Mouse (Mus musculus) liver, embryonic 12.5 days (tissue): ENCODE results near the gene 9530053A07Rik. TPM values are rescaled to one million over a fixed set of nuclear protein-coding genes. Genes with fewer than 3 reads are reported as not detected.
A peak's percentile ranks its signal among the peaks of the same experiment; 100 is the strongest.

Experiments used
- ATAC-seq: fragments of 200-750 bp; cut with Nextera tagmentation; 2 replicates; pipeline ENCODE4 v1.8.0; 2017; ENCODE audit warnings: moderate number of reproducible peaks, mild to moderate bottlenecking, moderate library complexity
- H3K27ac ChIP-seq: fragments of 300-500 bp; sonication (generic); 2 replicates; pipeline ENCODE4 v1.5.1; 2016; ENCODE audit warnings: mild to moderate bottlenecking
- H3K27me3 ChIP-seq: fragments of 300-500 bp; sonication (generic); replicated peaks from 2 replicates; pipeline ENCODE4 v1.6.1; 2016; ENCODE audit warnings: mild to moderate bottlenecking, moderate library complexity
- H3K36me3 ChIP-seq: fragments of 300-500 bp; sonication (generic); 2 replicates; pipeline ENCODE4 v1.6.1; 2016; ENCODE audit warnings: mild to moderate bottlenecking, moderate library complexity
- H3K4me1 ChIP-seq: fragments of 300-500 bp; sonication (generic); 2 replicates; pipeline ENCODE4 v1.6.1; 2016
- H3K4me2 ChIP-seq: fragments of 300-500 bp; sonication (generic); 2 replicates; pipeline ENCODE4 v1.6.1; 2016; ENCODE audit warnings: mild to moderate bottlenecking, moderate library complexity
- H3K4me3 ChIP-seq: fragments of 300-500 bp; sonication (generic); 2 replicates; pipeline ENCODE4 v1.5.1; 2016; ENCODE audit warnings: mild to moderate bottlenecking, moderate library complexity
- H3K9ac ChIP-seq: fragments of 300-500 bp; sonication (generic); 2 replicates; pipeline ENCODE4 v1.6.1; 2016; ENCODE audit warnings: mild to moderate bottlenecking, moderate library complexity
- H3K9me3 ChIP-seq: fragments of 300-500 bp; sonication (generic); replicated peaks from 2 replicates; pipeline ENCODE4 v1.6.1; 2016; ENCODE audit warnings: mild to moderate bottlenecking, moderate library complexity
- WGBS: fragments of 180-500 bp; shearing (Covaris S2); methylation state at CpG from one replicate; pipeline ENCODE4 v1.1.7; 2016; ENCODE audit not compliant: insufficient replicate concordance; 5-methylcytosine and 5-hydroxymethylcytosine counted together
- polyA plus RNA-seq: library from polyadenylated mRNA; unstranded; fragments of >200 nt; fragmentation: Nextera tagmentation; extraction: Ambion mirVana; gene quantifications from 2 replicates; pipeline ENCODE4 v1.2.1, GENCODE M21; 2016

9530053A07Rik gene
- polyA plus RNA-seq, 1 experiment from 2014 or later = 0.01 TPM

GRCm38 (mm10) chr7:28206044-28206600 is 76.9 kb downstream of the 9530053A07Rik start:
- Histone ChIP-seq H3K4me2 (no peak overlapping the region), H3K27me3 (no peaks in the 10 kb centered on the region), H3K9me3 (no peaks in the 10 kb centered on the region), H3K36me3 (no peaks in the 10 kb centered on the region), H3K27ac (no peak overlapping the region), H3K9ac (no peak overlapping the region), H3K4me1 (0 out of 2 replicates have a peak, but pooled peaks cover 9% of the 10 kb centered on the region), H3K4me3 (no peak overlapping the region)
- 54% methylated on average over 4 of the region's 4 CpGs for WGBS
- ATAC-seq = no peak

- Histone ChIP-seq H3K9me3 (no peaks in the 10 kb centered on the region), H3K36me3 (no peaks in the 10 kb centered on the region), H3K27me3 (no peaks in the 10 kb centered on the region), H3K4me3 (peak overlapping the region; percentile 17), H3K27ac (no peak overlapping the region), H3K4me2 (peak overlapping the region; percentile 53), H3K4me1 (0 out of 2 replicates have a peak, but pooled peaks cover 9% of the 10 kb centered on the region), H3K9ac (no peak overlapping the region)
- 23% methylated on average over 12 of the region's 12 CpGs for WGBS
- ATAC-seq = no peak
Measured at GRCm38 (mm10) chr7:28208396-28208987, 79.2 kb downstream of the 9530053A07Rik start.

- 32% methylated on average over 19 of the region's 19 CpGs for WGBS
- H3K4me3 ChIP-seq = peak overlapping the region; percentile 17
Measured at GRCm38 (mm10) chr7:28208988-28209508, 79.8 kb downstream of the 9530053A07Rik start.

GRCm38 (mm10) chr7:28210731-28211130 is 81.5 kb downstream of the 9530053A07Rik start:
- Histone ChIP-seq H3K9me3 (no peaks in the 10 kb centered on the region), H3K27me3 (no peaks in the 10 kb centered on the region), H3K4me2 (no peak overlapping the region), H3K9ac (no peak overlapping the region), H3K4me1 (0 out of 2 replicates have a peak, but pooled peaks cover 9% of the 10 kb centered on the region), H3K27ac (no peak overlapping the region), H3K36me3 (no peaks in the 10 kb centered on the region), H3K4me3 (no peak overlapping the region)
- ATAC-seq = no peak
- 36% methylated on average over 5 of the region's 5 CpGs for WGBS

More at GRCm38 (mm10) chr7:28208988-28209508, 79.8 kb downstream of the 9530053A07Rik start:
- H3K36me3 ChIP-seq = no peaks in the 10 kb centered on the region
- no peak overlapping the region for H3K9ac ChIP-seq
- H3K27ac ChIP-seq = no peak overlapping the region
- peak overlapping the region; percentile 53 for H3K4me2 ChIP-seq
- no peaks in the 10 kb centered on the region for H3K9me3 ChIP-seq
- H3K27me3 ChIP-seq = no peaks in the 10 kb centered on the region
- no peak for ATAC-seq
- 0 out of 2 replicates have a peak, but pooled peaks cover 9% of the 10 kb centered on the region for H3K4me1 ChIP-seq

- Histone ChIP-seq H3K27me3 (no peaks in the 10 kb centered on the region), H3K4me3 (no peak overlapping the region), H3K4me1 (no peaks in the 10 kb centered on the region), H3K9ac (no peak overlapping the region), H3K9me3 (peaks cover 4% of the 10 kb centered on the region; the same call in 1 of the 2 replicates), H3K4me2 (no peak overlapping the region), H3K36me3 (no peaks in the 10 kb centered on the region), H3K27ac (no peak overlapping the region)
- no peak for ATAC-seq
- 21% methylated on average over 7 of the region's 10 CpGs for WGBS
Measured at GRCm38 (mm10) chr7:28214142-28214541, 84.9 kb downstream of the 9530053A07Rik start.

Other genes with a start within 250 kb of the 9530053A07Rik start
- gene Zfp974, start 200.0 kb upstream of the 9530053A07Rik start, polyA plus RNA-seq = 1.7 and 2.0 TPM in 2 replicates
- 8.0 and 9.3 TPM in 2 replicates for gene Zfp780b, start 150.3 kb upstream of the 9530053A07Rik start, polyA plus RNA-seq
- 3.0 and 3.1 TPM in 2 replicates for gene Zfp850, start 115.4 kb upstream of the 9530053A07Rik start, polyA plus RNA-seq
- gene Psmc4, start 79.4 kb upstream of the 9530053A07Rik start, polyA plus RNA-seq = 207 and 217 TPM in 2 replicates
- 0.06 and 0.35 TPM in 2 replicates for gene Fcgbp, start 58.2 kb upstream of the 9530053A07Rik start, polyA plus RNA-seq
- gene Fbl, start 40.2 kb downstream of the 9530053A07Rik start, polyA plus RNA-seq = 150 and 152 TPM in 2 replicates
- gene Dyrk1b, start 50.0 kb downstream of the 9530053A07Rik start, polyA plus RNA-seq = 2.8 and 3.1 TPM in 2 replicates
- gene Eid2, start 138.4 kb downstream of the 9530053A07Rik start, polyA plus RNA-seq = 4.6 and 5.4 TPM in 2 replicates
- 3.6 and 3.7 TPM in 2 replicates for gene Eid2b, start 148.3 kb downstream of the 9530053A07Rik start, polyA plus RNA-seq
- gene Selenov, start 161.7 kb downstream of the 9530053A07Rik start, polyA plus RNA-seq = not detected in 2 replicates
- 0.10 and 0.31 TPM in 2 replicates for gene Dll3, start 172.8 kb downstream of the 9530053A07Rik start, polyA plus RNA-seq
- 137 and 146 TPM in 2 replicates for gene Timm50, start 182.6 kb downstream of the 9530053A07Rik start, polyA plus RNA-seq
- 54.0 TPM in 2 replicates for gene Supt5, start 209.3 kb downstream of the 9530053A07Rik start, polyA plus RNA-seq
- gene Rps16, start 221.2 kb downstream of the 9530053A07Rik start, polyA plus RNA-seq = 986 and 994 TPM in 2 replicates
- gene Plekhg2, start 243.1 kb downstream of the 9530053A07Rik start, polyA plus RNA-seq = 13.7 and 14.4 TPM in 2 replicates